Mouse (Mus musculus) heart, postnatal 0 days (tissue): ENCODE measurements at regions not wholly inside any gene's neighbourhood (a gene's known extent, or its start where the extent isn't known, plus 50 kb on each side); places are given as distances from the start of the nearest gene placed in this dataset.

Source experiments
- ATAC-seq: fragments of 200-750 bp; cut with Nextera tagmentation; 2 replicates; pipeline ENCODE4 v1.8.0; 2017; ENCODE audit warnings: low read depth, moderate number of reproducible peaks, moderate library complexity; ENCODE audit not compliant: insufficient read depth
- DNase-seq: peaks from one replicate; pipeline ENCODE4 v3.0.0-alpha.2; 2016; ENCODE audit warnings: low spot score
- H3K27ac ChIP-seq: fragments of 300-500 bp; sonication (generic); 2 replicates; pipeline ENCODE4 v1.5.1; 2014; ENCODE audit warnings: low read depth, mild to moderate bottlenecking
- H3K27me3 ChIP-seq: fragments of 300-500 bp; sonication (generic); 2 replicates; pipeline ENCODE4 v1.6.1; 2014; ENCODE audit warnings: low read length, mixed read lengths; ENCODE audit not compliant: control insufficient read depth, insufficient read depth
- H3K36me3 ChIP-seq: fragments of 300-500 bp; sonication (generic); replicated peaks from 2 replicates; pipeline ENCODE4 v1.6.1; 2014; ENCODE audit warnings: low read length, mixed read lengths; ENCODE audit not compliant: control insufficient read depth, insufficient read depth
- H3K4me1 ChIP-seq: fragments of 300-500 bp; sonication (generic); 2 replicates; pipeline ENCODE4 v1.6.1; 2014; ENCODE audit warnings: antibody characterized with exemption; ENCODE audit not compliant: control insufficient read depth, insufficient read depth
- H3K4me2 ChIP-seq: fragments of 300-500 bp; sonication (generic); 2 replicates; pipeline ENCODE4 v1.6.1; 2014; ENCODE audit warnings: low read depth, mild to moderate bottlenecking, low read length, moderate library complexity
- H3K4me3 ChIP-seq: fragments of 300-500 bp; sonication (generic); 2 replicates; pipeline ENCODE4 v1.5.1; 2014; ENCODE audit warnings: low read depth, low read length
- H3K9ac ChIP-seq: fragments of 300-500 bp; sonication (generic); replicated peaks from 2 replicates; pipeline ENCODE4 v1.6.1; 2014; ENCODE audit warnings: low read depth, low read length, mixed read lengths
- H3K9me3 ChIP-seq: fragments of 300-500 bp; sonication (generic); replicated peaks from 2 replicates; pipeline ENCODE4 v1.6.1; 2016; ENCODE audit warnings: low read length; ENCODE audit not compliant: control insufficient read depth
- CTCF ChIP-seq: IDR thresholded peaks from 2 replicates; pipeline ENCODE4 v1.5.1; 2016; ENCODE audit warnings: antibody characterized with exemption, control low read depth, low read depth
- EP300 ChIP-seq: IDR thresholded peaks from 2 replicates; pipeline ENCODE4 v1.6.1; 2016; ENCODE audit warnings: antibody characterized with exemption, low read depth
- WGBS: fragments of 180-500 bp; shearing (Covaris S2); extraction: QIAGEN DNeasy Blood & Tissue Kit; methylation state at CpG from one replicate; pipeline ENCODE4 v1.1.7; 2014; 5-methylcytosine and 5-hydroxymethylcytosine counted together

GRCm38 (mm10) chr6:25237021-25237420 lies 280.9 kb upstream of the Tmem229a start:
- Histone ChIP-seq H3K9me3 (no peaks in the 10 kb centered on the region), H3K27ac (no peak overlapping the region), H3K27me3 (no peaks in the 10 kb centered on the region), H3K4me3 (no peak overlapping the region), H3K9ac (no peak overlapping the region), H3K4me2 (no peak overlapping the region), H3K36me3 (no peaks in the 10 kb centered on the region), H3K4me1 (no peaks in the 10 kb centered on the region)
- ATAC-seq = no peak
- WGBS = 56% methylated on average over 2 of the region's 2 CpGs
- TF ChIP-seq CTCF = no peak
- no peak for TF ChIP-seq EP300
- no peak for DNase-seq

- no peaks in the 10 kb centered on the region for H3K36me3 ChIP-seq
- no peaks in the 10 kb centered on the region for H3K9me3 ChIP-seq
- no peak for ATAC-seq
- no peak overlapping the region for H3K27ac ChIP-seq
- no peak for DNase-seq
- H3K4me1 ChIP-seq = no peaks in the 10 kb centered on the region
- H3K4me2 ChIP-seq = no peak overlapping the region
- no peaks in the 10 kb centered on the region for H3K27me3 ChIP-seq
- TF ChIP-seq CTCF (no peak), EP300 (no peak)
- no peak overlapping the region for H3K9ac ChIP-seq
- 81% methylated on average over 3 of the region's 3 CpGs for WGBS
- H3K4me3 ChIP-seq = no peak overlapping the region
Observed at GRCm38 (mm10) chr6:25236616-25237015, 280.5 kb upstream of the Tmem229a start.
